Mouse (Mus musculus) heart, adult 2 months (tissue): Measurements from ENCODE around the gene Mgat5.

Source experiments
- CTCF ChIP-seq: fragments of 200-600 bp; IDR thresholded peaks from 2 replicates; pipeline ENCODE4 v1.8.1; 2022; ENCODE audit warnings: antibody characterized with exemption, mild to moderate bottlenecking, moderate library complexity
- POLR2A ChIP-seq: fragments of 200-500 bp; IDR thresholded peaks from 2 replicates; pipeline ENCODE4 v1.6.1; 2011; ENCODE audit warnings: mild to moderate bottlenecking, low read depth, low read length, control low read depth; ENCODE audit not compliant: insufficient read depth

GRCm38 (mm10) chr1:127372096-127372495 is 167.3 kb downstream of the Mgat5 start:
- TF ChIP-seq CTCF (no peak), POLR2A (no peak)
